ENCODE assay signal across 11 mouse cellular contexts in genomic region chr1:59488481-59488880, GRCm38 (mm10). TPM values are rescaled to one million over a fixed set of nuclear protein-coding genes. Genes with fewer than 3 reads are reported as not detected.
A peak's percentile ranks its signal among the peaks of the same experiment; 100 is the strongest.
DNase-seq lines count a peak whose midpoint lies in the region; ATAC-seq and TF ChIP-seq lines count a peak whose summit lies in the region.
"Had no signal": no experiment of that assay in that cellular context is flagged by ENCODE, and none has a peak within 500 bp of the region (broad histone marks: within the 10 kb centered on the region; RNA-seq: fewer than 3 reads in every experiment).

No protein-coding gene starts in this region.

- H3K9me3 ChIP-seq in heart, embryonic 13.5 days, result no peaks in the 10 kb centered on the region
- H3K9me3 ChIP-seq in limb, embryonic 12.5 days, result no peaks in the 10 kb centered on the region
- H3K9me3 ChIP-seq in limb, embryonic 10.5 days (replicated peaks), result no peaks in the 10 kb centered on the region
- H3K9me3 ChIP-seq in ES-E14 (ENCODE audit: control insufficient read depth, insufficient read depth, low read depth, low read length), result no peaks in the 10 kb centered on the region
- H3K9me3 ChIP-seq in limb, embryonic 13.5 days, result no peaks in the 10 kb centered on the region

- peak overlapping the region; percentile 6; the same call in 1 of the 2 replicates for H3K4me2 ChIP-seq in heart, embryonic 13.5 days
- H3K4me2 ChIP-seq in limb, embryonic 12.5 days, result peak overlapping the region; percentile 99
- H3K4me2 ChIP-seq in limb, embryonic 13.5 days (replicated peaks), result peak overlapping the region; percentile 59; the same call in 1 of the 2 replicates

- in situ Hi-C loops in ES-E14 (cut with MboI; ENCODE audit: low sequenced_read_pairs in 2 of 2, unreplicated experiment in 2 of 2), result no loop called here

- H3K27ac ChIP-seq in heart, embryonic 13.5 days (replicated peaks), result peak overlapping the region; percentile 53
- H3K27ac ChIP-seq in limb, embryonic 12.5 days, result 0 out of 2 replicates have a peak overlapping the region, but pooled peaks have one; percentile 23
- H3K27ac ChIP-seq in limb, embryonic 10.5 days, result no peak overlapping the region
- H3K27ac ChIP-seq in ES-E14 (ENCODE audit: insufficient read depth, low read depth, low read length, poor library complexity, severe bottlenecking), result peak overlapping the region; percentile 3; the same call in 1 of the 2 replicates
- no peak overlapping the region; the same call in 1 of the 2 replicates for H3K27ac ChIP-seq in limb, embryonic 13.5 days

- no peak for ATAC-seq in heart, embryonic 13.5 days (ENCODE audit: extremely low read depth, insufficient number of reproducible peaks, low FRiP score, low TSS enrichment)
- no peak for ATAC-seq in limb, embryonic 12.5 days (ENCODE audit: insufficient number of reproducible peaks, insufficient read depth, low FRiP score, low TSS enrichment, low read depth)
- no peak for ATAC-seq in limb, embryonic 13.5 days (ENCODE audit: low FRiP score, low read depth)
- ATAC-seq: intestine, embryonic 16.5 days had no signal

- H3K27me3 ChIP-seq in heart, embryonic 13.5 days (replicated peaks), result peaks cover 34% of the 10 kb centered on the region
- no peaks in the 10 kb centered on the region for H3K27me3 ChIP-seq in limb, embryonic 12.5 days
- no peaks in the 10 kb centered on the region for H3K27me3 ChIP-seq in limb, embryonic 10.5 days (ENCODE audit: low read depth, poor library complexity, severe bottlenecking)
- H3K27me3 ChIP-seq in limb, embryonic 13.5 days, result no peaks in the 10 kb centered on the region

- H3K36me3 ChIP-seq in heart, embryonic 13.5 days, result no peaks in the 10 kb centered on the region
- peaks cover 32% of the 10 kb centered on the region for H3K36me3 ChIP-seq in limb, embryonic 12.5 days
- H3K36me3 ChIP-seq in limb, embryonic 10.5 days, result peaks cover 59% of the 10 kb centered on the region
- peaks cover 26% of the 10 kb centered on the region for H3K36me3 ChIP-seq in ES-E14 (ENCODE audit: control insufficient read depth, insufficient read depth, low read length, poor library complexity, severe bottlenecking)
- peaks cover 25% of the 10 kb centered on the region for H3K36me3 ChIP-seq in limb, embryonic 13.5 days

- H3K4me3 ChIP-seq in heart, embryonic 13.5 days, result no peak overlapping the region
- H3K4me3 ChIP-seq in limb, embryonic 12.5 days (replicated peaks), result no peak overlapping the region
- no peak overlapping the region for H3K4me3 ChIP-seq in limb, embryonic 10.5 days
- no peak overlapping the region for H3K4me3 ChIP-seq in ES-E14 (ENCODE audit: insufficient read depth in 1 of 2, low read depth in 1 of 2, low read length in 2 of 2, poor library complexity in 1 of 2, severe bottlenecking in 1 of 2)
- H3K4me3 ChIP-seq in limb, embryonic 13.5 days, result no peak overlapping the region

- peak overlapping the region; percentile 11; the same call in 1 of the 2 replicates for H3K9ac ChIP-seq in heart, embryonic 13.5 days
- H3K9ac ChIP-seq in limb, embryonic 12.5 days (replicated peaks), result no peak overlapping the region
- H3K9ac ChIP-seq in ES-E14 (ENCODE audit: insufficient read depth, low read depth, low read length, poor library complexity, severe bottlenecking), result no peak overlapping the region
- H3K9ac ChIP-seq in limb, embryonic 13.5 days, result no peak overlapping the region

- WGBS in heart, embryonic 13.5 days, result 41% methylated on average over 4 of the region's 4 CpGs
- 46% methylated on average over 4 of the region's 4 CpGs for WGBS in limb, embryonic 12.5 days
- WGBS in limb, embryonic 10.5 days, result 68% methylated on average over 4 of the region's 4 CpGs
- 43% methylated on average over 4 of the region's 4 CpGs for WGBS in limb, embryonic 13.5 days

- peaks cover 61% of the 10 kb centered on the region for H3K4me1 ChIP-seq in heart, embryonic 13.5 days
- H3K4me1 ChIP-seq in limb, embryonic 12.5 days (replicated peaks), result peaks cover 72% of the 10 kb centered on the region
- H3K4me1 ChIP-seq in limb, embryonic 10.5 days, result peaks cover 80% of the 10 kb centered on the region
- H3K4me1 ChIP-seq in ES-E14 (ENCODE audit: control insufficient read depth in 2 of 2, insufficient read depth in 2 of 2, low read length in 2 of 2, poor library complexity in 1 of 2), result peaks cover 6 to 8% of the 10 kb centered on the region in 2 experiments
- H3K4me1 ChIP-seq in limb, embryonic 13.5 days, result peaks cover 75% of the 10 kb centered on the region

- DNase-seq in heart, adult 11 months, result no peak
- no peak for DNase-seq in limb, embryonic 10.5 days (ENCODE audit: low spot score)
- DNase-seq in ES-E14 (ENCODE audit: low read depth, low spot score), result no peak
- no peak for DNase-seq in frontal cortex, postnatal 14 days (ENCODE audit: low spot score in 2 of 2)
- no peak for DNase-seq in retina, postnatal 1 day
- DNase-seq: B cell, adult 2 months; layer of hippocampus, adult 9-11 months had no signal

TF ChIP-seq in ES-E14, 5 proteins besides CTCF, POLR2A, EP300 and RAD21:
- TF ChIP-seq CHD2 (IDR thresholded peaks at IDR 0.05; ENCODE audit: low read depth, low read length), result no peak
- no peak for TF ChIP-seq HCFC1 (IDR thresholded peaks at IDR 0.05; ENCODE audit: borderline replicate concordance, insufficient read depth, low read length)
- no peak for TF ChIP-seq ZC3H11A (IDR thresholded peaks at IDR 0.05; ENCODE audit: borderline replicate concordance, low read depth, low read length)
- TF ChIP-seq MAFK (IDR thresholded peaks at IDR 0.05; ENCODE audit: insufficient read depth, low read depth, low read length), result no peak
- TF ChIP-seq ZNF384 (IDR thresholded peaks at IDR 0.05; ENCODE audit: low read depth, low read length), result no peak

RNA-seq across cellular contexts. Expression of gene Fzd7, which starts 6.3 kb away (rescaled TPM):
- polyA plus RNA-seq in heart, embryonic 13.5 days (2015; fragmentation: Nextera tagmentation; extraction: Ambion mirVana), result 3.0 and 3.5 TPM in 2 replicates
- 20.5 and 20.9 TPM in 2 replicates for polyA plus RNA-seq in limb, embryonic 12.5 days (2016; fragmentation: Nextera tagmentation; extraction: Ambion mirVana)
- polyA plus RNA-seq in limb, embryonic 10.5 days (2016; fragmentation: Nextera tagmentation; extraction: Ambion mirVana), result 13.2 and 13.5 TPM in 2 replicates
- total RNA-seq in ES-E14 (2012; rRNA removed), result 57.9 and 88.8 TPM in 2 replicates
- polyA plus RNA-seq in limb, embryonic 13.5 days (2015; fragmentation: Nextera tagmentation; extraction: Ambion mirVana), result 12.8 and 13.4 TPM in 2 replicates

RNA-seq across cellular contexts. Expression of gene Gm973, which starts 27.6 kb away (rescaled TPM):
- polyA plus RNA-seq in heart, embryonic 13.5 days (2015; fragmentation: Nextera tagmentation; extraction: Ambion mirVana), result 0.48 TPM in 1 of 2 replicates, not detected in the other
- 1.0 and 1.1 TPM in 2 replicates for polyA plus RNA-seq in limb, embryonic 12.5 days (2016; fragmentation: Nextera tagmentation; extraction: Ambion mirVana)
- polyA plus RNA-seq in limb, embryonic 10.5 days (2016; fragmentation: Nextera tagmentation; extraction: Ambion mirVana), result 0.18 and 0.55 TPM in 2 replicates
- total RNA-seq in ES-E14 (2012; rRNA removed), result 4.0 and 5.8 TPM in 2 replicates
- 0.45 and 1.4 TPM in 2 replicates for polyA plus RNA-seq in limb, embryonic 13.5 days (2015; fragmentation: Nextera tagmentation; extraction: Ambion mirVana)

Comparison
In these comparisons a context has a peak if more than half of its experiments do, and no peak if none do; other contexts are left out.
1. H3K27ac ChIP-seq: peak in heart, embryonic 13.5 days (single experiment), limb, embryonic 12.5 days (single experiment) and ES-E14 (single experiment); none in limb, embryonic 10.5 days (single experiment) and limb, embryonic 13.5 days (single experiment).
2. H3K4me2 ChIP-seq: peak in every context shown above with its lines; median percentile 99 in limb, embryonic 12.5 days; 59 in limb, embryonic 13.5 days; 6 in heart, embryonic 13.5 days.